Mouse (Mus musculus) spleen, postnatal 0 days (tissue): ENCODE results near the gene Fam19a4. TPM values are rescaled to one million over a fixed set of nuclear protein-coding genes. Genes with fewer than 3 reads are reported as not detected.

Source experiments
- polyA plus RNA-seq: library from polyadenylated mRNA; unstranded; fragments of >200 nt; fragmentation: Nextera tagmentation; extraction: Ambion mirVana; gene quantifications from 2 replicates; pipeline ENCODE4 v1.2.1, GENCODE M21; 2015

Gene Fam19a4
- polyA plus RNA-seq = not detected in 2 replicates

DNA sequence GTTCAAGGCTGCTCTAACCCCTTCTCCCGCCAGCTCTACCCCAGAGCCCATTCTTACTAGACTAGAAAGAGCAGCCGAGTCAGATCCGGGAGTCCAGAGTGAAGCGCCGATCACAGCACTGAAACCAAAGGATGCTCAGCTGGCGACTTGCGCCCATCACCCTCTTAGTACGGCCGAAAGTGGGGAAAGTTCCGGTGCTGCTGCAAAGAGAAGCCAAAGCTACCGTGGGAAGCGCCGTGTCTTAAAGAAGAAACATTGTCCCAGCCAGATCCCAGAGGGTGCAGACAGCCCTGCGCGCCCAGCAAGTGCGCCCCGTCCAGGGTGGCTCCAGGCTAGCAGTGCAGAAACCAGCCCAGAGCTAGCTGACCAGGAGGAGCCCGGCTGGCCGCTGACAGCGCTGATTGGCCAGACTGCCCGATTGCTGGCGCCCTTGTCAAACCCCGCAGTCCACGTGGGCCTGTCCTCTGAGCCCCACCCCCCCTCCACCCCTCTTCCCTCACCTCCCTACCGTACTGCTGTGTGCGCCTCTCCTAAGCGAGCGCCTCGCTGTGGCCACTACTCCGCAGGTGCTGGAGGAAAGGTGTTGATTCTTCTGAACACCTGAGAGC, at the start of gene Fam19a4:
Gene Fam19a4 (minus strand): TSS at position 340 of the 608 bp plus-strand sequence.

Other genes starting within 250 kb of the Fam19a4 start
- gene Eogt, start 88.8 kb upstream of the Fam19a4 start, polyA plus RNA-seq = 4.5 and 5.4 TPM in 2 replicates
- 25.9 and 27.7 TPM in 2 replicates for gene Tmf1, start 118.7 kb upstream of the Fam19a4 start, polyA plus RNA-seq
- gene Uba3, start 145.2 kb upstream of the Fam19a4 start, polyA plus RNA-seq = 23.4 and 24.1 TPM in 2 replicates
- 53.3 and 59.1 TPM in 2 replicates for gene Arl6ip5, start 150.3 kb upstream of the Fam19a4 start, polyA plus RNA-seq
- gene Lmod3, start 192.3 kb upstream of the Fam19a4 start, polyA plus RNA-seq = not detected in 2 replicates